Mouse (Mus musculus): ENCODE results near the gene Actr10. TPM values are rescaled to one million over a fixed set of nuclear protein-coding genes. Genes with fewer than 3 reads are reported as not detected.

Gene Actr10
- polyA plus RNA-seq, 2 experiments from 2014 or later: 216 to 267 TPM

Other genes starting within 250 kb of the Actr10 start
- gene Frmd6, start 112.3 kb upstream of the Actr10 start, polyA plus RNA-seq (2017; shearing (Covaris generic)): 10 to 100 TPM; 14.2 to 19.3 TPM
- gene Psma3, start 36.8 kb downstream of the Actr10 start, polyA plus RNA-seq (2017; shearing (Covaris generic)): 100 to 1,000 TPM; 350 to 389 TPM
- gene Arid4a, start 78.1 kb downstream of the Actr10 start, polyA plus RNA-seq (2017; shearing (Covaris generic)): 10 to 100 TPM; 80.2 to 95.9 TPM
- gene Tomm20l, start 173.6 kb downstream of the Actr10 start, polyA plus RNA-seq (2017; shearing (Covaris generic)): not detected
- 10 to 100 TPM; 33.1 to 38.3 TPM for gene Timm9, start 198.8 kb downstream of the Actr10 start, polyA plus RNA-seq (2017; shearing (Covaris generic))
- 10 to 100 TPM in 1 of 2 experiments, 1 to 10 TPM in 1; 8.0 to 10.8 TPM for gene 2700049A03Rik, start 199.0 kb downstream of the Actr10 start, polyA plus RNA-seq (2017; shearing (Covaris generic))

Measured in activated CD4-positive, CD25-positive, alpha-beta regulatory T cell, adult 4 months (primary cell).